ENCODE assay signal across 16 mouse cellular contexts in the genomic region with DNA sequence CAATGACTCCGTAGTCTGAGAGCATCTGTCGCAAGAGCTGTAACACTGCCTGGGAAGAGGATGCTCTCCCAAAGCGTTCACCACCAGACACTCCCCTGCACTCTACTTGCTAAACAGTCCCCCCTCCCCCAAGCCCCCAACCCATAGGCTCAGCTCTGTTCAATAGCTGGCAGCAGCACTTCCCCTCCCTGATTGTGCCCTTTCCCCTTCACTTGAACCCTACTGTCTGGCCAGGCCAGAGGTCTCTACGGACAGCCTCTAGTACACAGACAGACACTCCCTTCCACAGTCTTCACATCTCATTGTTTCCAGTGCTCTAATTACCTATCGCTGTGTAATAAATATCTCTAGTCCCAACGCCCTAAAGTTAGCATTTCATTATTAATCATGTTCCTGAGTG. TPM values are rescaled to one million over a fixed set of nuclear protein-coding genes. Genes with fewer than 3 reads are reported as not detected.
DNase-seq lines count a peak whose midpoint lies in the region; ATAC-seq and TF ChIP-seq lines count a peak whose summit lies in the region.
"Had no signal": no experiment of that assay in that cellular context is flagged by ENCODE, and none has a peak within 500 bp of the region (broad histone marks: within the 10 kb centered on the region; RNA-seq: fewer than 3 reads in every experiment).

No protein-coding gene starts in this region.

- ATAC-seq in embryonic facial prominence, embryonic 12.5 days (ENCODE audit: insufficient number of reproducible peaks, insufficient read depth, low FRiP score, low TSS enrichment), result 0 out of 2 replicates have a peak, but pooled peaks have one; percentile 38
- peak; percentile 58 for ATAC-seq in kidney, embryonic 16.5 days (ENCODE audit: low FRiP score, low TSS enrichment)
- ATAC-seq in lung, postnatal 0 days, result 0 out of 2 replicates have a peak, but pooled peaks have one; percentile 3
- ATAC-seq in embryonic facial prominence, embryonic 13.5 days (ENCODE audit: insufficient number of reproducible peaks, insufficient read depth, low FRiP score, low TSS enrichment, low read depth), result no peak
- ATAC-seq: forebrain, embryonic 14.5 days had no signal

- H3K36me3 ChIP-seq in embryonic facial prominence, embryonic 12.5 days, result no peaks in the 10 kb centered on the region
- no peaks in the 10 kb centered on the region for H3K36me3 ChIP-seq in embryonic facial prominence, embryonic 10.5 days (replicated peaks)
- no peaks in the 10 kb centered on the region for H3K36me3 ChIP-seq in kidney, embryonic 16.5 days (ENCODE audit: insufficient read depth, low read length)
- no peaks in the 10 kb centered on the region for H3K36me3 ChIP-seq in lung, postnatal 0 days (ENCODE audit: insufficient read depth, low read length)
- H3K36me3 ChIP-seq in embryonic facial prominence, embryonic 13.5 days, result no peaks in the 10 kb centered on the region
- H3K36me3 ChIP-seq: heart, embryonic 13.5 days; midbrain, embryonic 10.5 days had no signal

- H3K27ac ChIP-seq in embryonic facial prominence, embryonic 12.5 days, result no peak overlapping the region
- H3K27ac ChIP-seq in embryonic facial prominence, embryonic 10.5 days (replicated peaks), result no peak overlapping the region
- peak overlapping the region; percentile 40; the same call in 1 of the 2 replicates for H3K27ac ChIP-seq in kidney, embryonic 16.5 days (ENCODE audit: low read length)
- H3K27ac ChIP-seq in lung, postnatal 0 days (ENCODE audit: low read length), result 0 out of 2 replicates have a peak overlapping the region, but pooled peaks have one; percentile 63
- 0 out of 2 replicates have a peak overlapping the region, but pooled peaks have one; percentile 12 for H3K27ac ChIP-seq in embryonic facial prominence, embryonic 13.5 days
- H3K27ac ChIP-seq: heart, embryonic 13.5 days; left cerebral cortex, adult 2 months; midbrain, embryonic 10.5 days had no signal

- no peak for TF ChIP-seq CTCF in lung, postnatal 0 days (IDR thresholded peaks at IDR 0.05)

- no peaks in the 10 kb centered on the region for H3K27me3 ChIP-seq in embryonic facial prominence, embryonic 12.5 days
- H3K27me3 ChIP-seq in embryonic facial prominence, embryonic 10.5 days (replicated peaks; ENCODE audit: low read depth, poor library complexity, severe bottlenecking), result no peaks in the 10 kb centered on the region
- H3K27me3 ChIP-seq in kidney, embryonic 16.5 days (ENCODE audit: insufficient read depth, low read length), result no peaks in the 10 kb centered on the region
- H3K27me3 ChIP-seq in lung, postnatal 0 days (replicated peaks; ENCODE audit: insufficient read depth, low read length), result no peaks in the 10 kb centered on the region
- no peaks in the 10 kb centered on the region for H3K27me3 ChIP-seq in embryonic facial prominence, embryonic 13.5 days
- H3K27me3 ChIP-seq: heart, embryonic 13.5 days had no signal

- no peak overlapping the region for H3K9ac ChIP-seq in embryonic facial prominence, embryonic 12.5 days
- H3K9ac ChIP-seq in kidney, embryonic 16.5 days (replicated peaks; ENCODE audit: low read length), result no peak overlapping the region
- no peak overlapping the region for H3K9ac ChIP-seq in lung, postnatal 0 days (replicated peaks; ENCODE audit: low read depth)
- H3K9ac ChIP-seq in embryonic facial prominence, embryonic 13.5 days, result 0 out of 2 replicates have a peak overlapping the region, but pooled peaks have one; percentile 11
- H3K9ac ChIP-seq: heart, embryonic 13.5 days had no signal

- no peak overlapping the region for H3K4me2 ChIP-seq in embryonic facial prominence, embryonic 12.5 days (replicated peaks)
- no peak overlapping the region for H3K4me2 ChIP-seq in kidney, embryonic 16.5 days (replicated peaks; ENCODE audit: low read depth, low read length)
- no peak overlapping the region for H3K4me2 ChIP-seq in lung, postnatal 0 days (replicated peaks; ENCODE audit: low read depth, low read length)
- H3K4me2 ChIP-seq in embryonic facial prominence, embryonic 13.5 days, result no peak overlapping the region
- H3K4me2 ChIP-seq: heart, embryonic 13.5 days had no signal

- no peak overlapping the region for H3K4me3 ChIP-seq in embryonic facial prominence, embryonic 12.5 days
- H3K4me3 ChIP-seq in embryonic facial prominence, embryonic 10.5 days, result no peak overlapping the region
- H3K4me3 ChIP-seq in kidney, embryonic 16.5 days (ENCODE audit: low read length), result no peak overlapping the region
- H3K4me3 ChIP-seq in lung, postnatal 0 days (ENCODE audit: low read depth, low read length), result no peak overlapping the region
- H3K4me3 ChIP-seq in embryonic facial prominence, embryonic 13.5 days, result no peak overlapping the region
- H3K4me3 ChIP-seq: heart, embryonic 13.5 days; left cerebral cortex, adult 2 months; midbrain, embryonic 10.5 days had no signal

- H3K9me3 ChIP-seq in embryonic facial prominence, embryonic 12.5 days, result no peaks in the 10 kb centered on the region
- H3K9me3 ChIP-seq in embryonic facial prominence, embryonic 10.5 days, result no peaks in the 10 kb centered on the region
- no peaks in the 10 kb centered on the region for H3K9me3 ChIP-seq in kidney, embryonic 16.5 days (ENCODE audit: low read length)
- H3K9me3 ChIP-seq in lung, postnatal 0 days (ENCODE audit: low read length), result no peaks in the 10 kb centered on the region
- no peaks in the 10 kb centered on the region for H3K9me3 ChIP-seq in embryonic facial prominence, embryonic 13.5 days
- H3K9me3 ChIP-seq: heart, embryonic 13.5 days; midbrain, embryonic 10.5 days had no signal

- TF ChIP-seq EP300 in lung, postnatal 0 days (IDR thresholded peaks at IDR 0.05), result no peak

- WGBS in embryonic facial prominence, embryonic 12.5 days, result 77% methylated on average over 6 of the region's 6 CpGs
- 80% methylated on average over 6 of the region's 6 CpGs for WGBS in embryonic facial prominence, embryonic 10.5 days
- 36% methylated on average over 6 of the region's 6 CpGs for WGBS in kidney, embryonic 16.5 days
- WGBS in lung, postnatal 0 days, result 60% methylated on average over 6 of the region's 6 CpGs
- 69% methylated on average over 6 of the region's 6 CpGs for WGBS in embryonic facial prominence, embryonic 13.5 days

- no peak for DNase-seq in embryonic facial prominence, embryonic 10.5 days (ENCODE audit: low spot score)
- no peak for DNase-seq in kidney, postnatal 14 days
- peak; percentile 12 for DNase-seq in lung, postnatal 0 days (ENCODE audit: low spot score)
- no peak for DNase-seq in lung, adult 18-20 months
- no peak for DNase-seq in adrenal gland, postnatal 25 days
- DNase-seq: cerebellum, adult 9-10 months; heart, postnatal 14 days; kidney, adult 18-20 months; thymus, postnatal 25 days had no signal

- no peaks in the 10 kb centered on the region for H3K4me1 ChIP-seq in embryonic facial prominence, embryonic 12.5 days
- H3K4me1 ChIP-seq in embryonic facial prominence, embryonic 10.5 days, result peaks cover 7% of the 10 kb centered on the region
- H3K4me1 ChIP-seq in kidney, embryonic 16.5 days (ENCODE audit: insufficient read depth, low read length), result peaks cover 25% of the 10 kb centered on the region
- H3K4me1 ChIP-seq in lung, postnatal 0 days (ENCODE audit: insufficient read depth, low read depth, low read length), result peaks cover 5% of the 10 kb centered on the region; the same call in 1 of the 2 replicates
- peaks cover 38% of the 10 kb centered on the region for H3K4me1 ChIP-seq in embryonic facial prominence, embryonic 13.5 days

RNA-seq across cellular contexts. Expression of a gene that starts 29.8 kb away (rescaled TPM):
- polyA plus RNA-seq in embryonic facial prominence, embryonic 12.5 days (2016; fragmentation: Nextera tagmentation; extraction: Ambion mirVana), result 2.4 and 3.3 TPM in 2 replicates
- 0.36 and 0.41 TPM in 2 replicates for polyA plus RNA-seq in embryonic facial prominence, embryonic 10.5 days (2016; fragmentation: Nextera tagmentation; extraction: Ambion mirVana)
- 1.4 and 1.6 TPM in 2 replicates for polyA plus RNA-seq in kidney, embryonic 16.5 days (2015; fragmentation: Nextera tagmentation; extraction: Ambion mirVana)
- 1.5 and 2.1 TPM in 2 replicates for polyA plus RNA-seq in lung, postnatal 0 days (2015; fragmentation: Nextera tagmentation; extraction: Ambion mirVana)
- polyA plus RNA-seq in embryonic facial prominence, embryonic 13.5 days (2015; fragmentation: Nextera tagmentation; extraction: Ambion mirVana), result 4.7 and 4.8 TPM in 2 replicates
- total RNA-seq in adrenal gland, postnatal 25 days (2021), result 1.4 and 2.5 TPM in 2 replicates

RNA-seq across cellular contexts. Expression of a gene that starts 41.8 kb away (rescaled TPM):
- polyA plus RNA-seq in embryonic facial prominence, embryonic 12.5 days (2016; fragmentation: Nextera tagmentation; extraction: Ambion mirVana), result 50.0 and 50.7 TPM in 2 replicates
- polyA plus RNA-seq in embryonic facial prominence, embryonic 10.5 days (2016; fragmentation: Nextera tagmentation; extraction: Ambion mirVana), result 49.8 and 51.7 TPM in 2 replicates
- 41.5 and 43.4 TPM in 2 replicates for polyA plus RNA-seq in kidney, embryonic 16.5 days (2015; fragmentation: Nextera tagmentation; extraction: Ambion mirVana)
- polyA plus RNA-seq in lung, postnatal 0 days (2015; fragmentation: Nextera tagmentation; extraction: Ambion mirVana), result 13.1 and 17.2 TPM in 2 replicates
- 42.8 and 47.0 TPM in 2 replicates for polyA plus RNA-seq in embryonic facial prominence, embryonic 13.5 days (2015; fragmentation: Nextera tagmentation; extraction: Ambion mirVana)
- total RNA-seq in adrenal gland, postnatal 25 days (2021), result 33.9 and 35.6 TPM in 2 replicates

RNA-seq across cellular contexts. Expression of a gene that starts 42.1 kb away (rescaled TPM):
- polyA plus RNA-seq in embryonic facial prominence, embryonic 12.5 days (2016; fragmentation: Nextera tagmentation; extraction: Ambion mirVana), result 4.7 and 4.9 TPM in 2 replicates
- polyA plus RNA-seq in embryonic facial prominence, embryonic 10.5 days (2016; fragmentation: Nextera tagmentation; extraction: Ambion mirVana), result 3.6 and 4.2 TPM in 2 replicates
- polyA plus RNA-seq in kidney, embryonic 16.5 days (2015; fragmentation: Nextera tagmentation; extraction: Ambion mirVana), result 7.7 and 8.4 TPM in 2 replicates
- polyA plus RNA-seq in lung, postnatal 0 days (2015; fragmentation: Nextera tagmentation; extraction: Ambion mirVana), result 7.3 and 8.8 TPM in 2 replicates
- 4.7 and 6.5 TPM in 2 replicates for polyA plus RNA-seq in embryonic facial prominence, embryonic 13.5 days (2015; fragmentation: Nextera tagmentation; extraction: Ambion mirVana)
- total RNA-seq in adrenal gland, postnatal 25 days (2021), result 22.1 and 33.3 TPM in 2 replicates

Comparison
In these comparisons a context has a peak if more than half of its experiments do, and no peak if none do; other contexts are left out.
1. H3K27ac ChIP-seq: peak in kidney, embryonic 16.5 days (single experiment), lung, postnatal 0 days (single experiment) and embryonic facial prominence, embryonic 13.5 days (single experiment); none in embryonic facial prominence, embryonic 12.5 days (single experiment) and embryonic facial prominence, embryonic 10.5 days (single experiment).